Mouse (Mus musculus) lung, adult 18-20 months (tissue): ENCODE results near the gene Abcb9.
A peak's percentile ranks its signal among the peaks of the same experiment; 100 is the strongest.

Source experiments
- DNase-seq, 2 experiments: peaks; one replicate each; pipeline ENCODE4 v3.0.0; 2022; ENCODE audit warnings: mixed read lengths in 2 of 2

The Abcb9 gene

GRCm38 (mm10) chr5:124029220-124030035, 66.2 kb downstream of the Abcb9 start:
- DNase-seq, result no peak

GRCm38 (mm10) chr5:124028680-124029079, 66.9 kb downstream of the Abcb9 start:
- no peak for DNase-seq

GRCm38 (mm10) chr5:124027702-124028470, 67.7 kb downstream of the Abcb9 start:
- DNase-seq, result no peak

- DNase-seq, result no peak
These were observed 69.0 kb downstream of the Abcb9 start for GRCm38 (mm10) chr5:124026568-124026967.

- DNase-seq, result peak; percentile 50 to 65
These were observed 69.8 kb downstream of the Abcb9 start for GRCm38 (mm10) chr5:124025587-124026441.

- DNase-seq, result no peak
These were observed 70.5 kb downstream of the Abcb9 start for GRCm38 (mm10) chr5:124025146-124025545.

- DNase-seq, result no peak
These were observed 70.9 kb downstream of the Abcb9 start for GRCm38 (mm10) chr5:124024677-124025076.

GRCm38 (mm10) chr5:124022365-124022764, 73.2 kb downstream of the Abcb9 start:
- DNase-seq, result no peak

GRCm38 (mm10) chr5:124021701-124022100, 73.9 kb downstream of the Abcb9 start:
- DNase-seq, result no peak

- DNase-seq, result peak; percentile 54 to 75
These were observed 74.5 kb downstream of the Abcb9 start for GRCm38 (mm10) chr5:124021148-124021547.

- peak; percentile 85 to 89 for DNase-seq
These were observed 76.0 kb downstream of the Abcb9 start for GRCm38 (mm10) chr5:124019348-124020216.

- DNase-seq, result no peak
These were observed 76.9 kb downstream of the Abcb9 start for GRCm38 (mm10) chr5:124018651-124019050.

GRCm38 (mm10) chr5:124017941-124018340, 77.7 kb downstream of the Abcb9 start:
- DNase-seq, result no peak

- DNase-seq, result peak; percentile 63 to 83
These were observed 79.2 kb downstream of the Abcb9 start for GRCm38 (mm10) chr5:124016291-124016821.

GRCm38 (mm10) chr5:124015727-124016126, 79.9 kb downstream of the Abcb9 start:
- no peak for DNase-seq

- DNase-seq, result no peak
These were observed 80.8 kb downstream of the Abcb9 start for GRCm38 (mm10) chr5:124014791-124015251.

- DNase-seq, result no peak
These were observed 81.4 kb downstream of the Abcb9 start for GRCm38 (mm10) chr5:124014180-124014579.

- DNase-seq, result no peak
These were observed 81.9 kb downstream of the Abcb9 start for GRCm38 (mm10) chr5:124013747-124014146.

GRCm38 (mm10) chr5:124012885-124013284, 82.7 kb downstream of the Abcb9 start:
- DNase-seq, result no peak

- DNase-seq, result no peak
These were observed 83.7 kb downstream of the Abcb9 start for GRCm38 (mm10) chr5:124011927-124012326.
